Mouse (Mus musculus) limb, embryonic 10.5 days (tissue): Measurements from ENCODE around the gene Dapp1. TPM values are rescaled to one million over a fixed set of nuclear protein-coding genes. Genes with fewer than 3 reads are reported as not detected.
A peak's percentile ranks its signal among the peaks of the same experiment; 100 is the strongest.

Experiments used
- DNase-seq: peaks from one replicate; pipeline ENCODE4 v3.0.0-alpha.2; 2017; ENCODE audit warnings: low spot score
- H3K27ac ChIP-seq: fragments of 300-500 bp; sonication (generic); 2 replicates; pipeline ENCODE4 v1.5.1; 2016; ENCODE audit warnings: mild to moderate bottlenecking
- H3K27me3 ChIP-seq: fragments of 300-500 bp; sonication (generic); 2 replicates; pipeline ENCODE4 v1.6.1; 2016; ENCODE audit warnings: low read depth, mild to moderate bottlenecking; ENCODE audit not compliant: poor library complexity, severe bottlenecking
- H3K36me3 ChIP-seq: fragments of 300-500 bp; sonication (generic); 2 replicates; pipeline ENCODE4 v1.6.1; 2016; ENCODE audit warnings: mild to moderate bottlenecking, moderate library complexity
- H3K4me1 ChIP-seq: fragments of 300-500 bp; sonication (generic); 2 replicates; pipeline ENCODE4 v1.6.1; 2016
- H3K4me3 ChIP-seq: fragments of 300-500 bp; sonication (generic); 2 replicates; pipeline ENCODE4 v1.5.1; 2016; ENCODE audit warnings: mild to moderate bottlenecking, moderate library complexity
- H3K9me3 ChIP-seq: fragments of 300-500 bp; sonication (generic); replicated peaks from 2 replicates; pipeline ENCODE4 v1.6.1; 2016; ENCODE audit warnings: mild to moderate bottlenecking
- WGBS: fragments of 180-500 bp; shearing (Covaris S2); methylation state at CpG from one replicate; pipeline ENCODE4 v1.1.7; 2016; 5-methylcytosine and 5-hydroxymethylcytosine counted together
- polyA plus RNA-seq: library from polyadenylated mRNA; unstranded; fragments of >200 nt; fragmentation: Nextera tagmentation; extraction: Ambion mirVana; gene quantifications from 2 replicates; pipeline ENCODE4 v1.2.1, GENCODE M21; 2016

Gene Dapp1
- polyA plus RNA-seq, 1 experiment from 2014 or later: 1.9 TPM

DNA sequence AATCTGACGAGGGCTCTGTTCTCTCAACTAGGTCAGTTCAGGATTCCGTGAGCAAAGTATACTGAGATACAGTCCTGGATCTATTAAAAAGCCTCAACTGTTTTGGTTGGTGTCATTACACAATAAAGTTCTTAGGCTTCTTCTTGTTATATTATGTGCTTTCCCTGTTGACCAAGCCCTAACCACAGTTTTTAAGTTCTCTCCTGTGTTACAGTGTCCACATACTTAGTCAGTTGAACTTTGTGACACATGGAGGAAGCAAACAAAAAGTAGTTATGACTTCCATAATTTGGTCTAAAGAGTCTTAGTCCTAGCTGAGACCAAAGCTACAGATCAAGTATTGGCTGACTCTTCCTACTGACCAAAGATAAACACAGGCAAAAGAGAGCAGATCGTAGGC is 34.5 kb downstream of the Dapp1 start:
- no peak for DNase-seq
- Histone ChIP-seq H3K4me1 (peaks cover 9% of the 10 kb centered on the region), H3K9me3 (no peaks in the 10 kb centered on the region), H3K27me3 (no peaks in the 10 kb centered on the region), H3K4me3 (no peak overlapping the region), H3K27ac (no peak overlapping the region), H3K36me3 (no peaks in the 10 kb centered on the region)
- WGBS: 91% methylated on average over 3 of the region's 3 CpGs

- WGBS: 65% methylated on average over 6 of the region's 6 CpGs
- no peak for DNase-seq
- Histone ChIP-seq H3K9me3 (no peaks in the 10 kb centered on the region), H3K36me3 (no peaks in the 10 kb centered on the region), H3K27ac (0 out of 2 replicates have a peak overlapping the region, but pooled peaks have one; percentile 36), H3K4me3 (no peak overlapping the region), H3K27me3 (no peaks in the 10 kb centered on the region), H3K4me1 (peaks cover 7% of the 10 kb centered on the region)
These were observed 37.6 kb downstream of the Dapp1 start for GRCm38 (mm10) chr3:137943737-137944154.

DNA sequence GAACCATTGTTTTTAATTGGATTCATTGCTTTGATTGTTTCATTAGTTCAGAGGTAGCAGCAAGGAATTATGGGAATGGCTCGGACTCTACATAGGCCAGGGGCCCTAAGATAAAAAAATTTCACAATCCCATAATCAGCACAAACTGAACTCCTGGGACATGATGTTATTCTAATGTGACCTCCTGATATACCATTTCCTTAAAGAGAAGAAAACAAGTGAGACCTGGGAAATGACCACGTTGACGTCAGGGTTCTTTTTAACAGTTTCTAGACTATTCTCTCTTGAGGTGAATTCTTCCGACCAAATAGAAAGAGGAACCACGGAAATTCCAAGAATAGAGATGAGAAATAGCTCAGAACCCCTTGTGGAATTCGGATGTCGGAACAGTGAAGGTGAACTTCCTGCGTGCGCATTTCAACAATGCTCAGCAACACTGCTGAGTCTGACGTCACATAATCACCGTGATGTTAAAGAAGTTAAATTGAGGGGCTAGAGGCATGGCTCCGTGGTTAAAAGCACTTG is 39.2 kb downstream of the Dapp1 start:
- WGBS: 92% methylated on average over 12 of the region's 12 CpGs
- no peaks in the 10 kb centered on the region for H3K27me3 ChIP-seq
- no peaks in the 10 kb centered on the region for H3K36me3 ChIP-seq
- DNase-seq: no peak
- H3K9me3 ChIP-seq: no peaks in the 10 kb centered on the region
- no peak overlapping the region for H3K27ac ChIP-seq
- H3K4me1 ChIP-seq: peaks cover 7% of the 10 kb centered on the region
- no peak overlapping the region for H3K4me3 ChIP-seq

- Histone ChIP-seq H3K27me3 (no peaks in the 10 kb centered on the region), H3K4me1 (peaks cover 8% of the 10 kb centered on the region), H3K36me3 (no peaks in the 10 kb centered on the region), H3K27ac (no peak overlapping the region), H3K4me3 (no peak overlapping the region), H3K9me3 (no peaks in the 10 kb centered on the region)
- DNase-seq: no peak
These were observed 39.8 kb downstream of the Dapp1 start for GRCm38 (mm10) chr3:137941555-137941954.

DNA sequence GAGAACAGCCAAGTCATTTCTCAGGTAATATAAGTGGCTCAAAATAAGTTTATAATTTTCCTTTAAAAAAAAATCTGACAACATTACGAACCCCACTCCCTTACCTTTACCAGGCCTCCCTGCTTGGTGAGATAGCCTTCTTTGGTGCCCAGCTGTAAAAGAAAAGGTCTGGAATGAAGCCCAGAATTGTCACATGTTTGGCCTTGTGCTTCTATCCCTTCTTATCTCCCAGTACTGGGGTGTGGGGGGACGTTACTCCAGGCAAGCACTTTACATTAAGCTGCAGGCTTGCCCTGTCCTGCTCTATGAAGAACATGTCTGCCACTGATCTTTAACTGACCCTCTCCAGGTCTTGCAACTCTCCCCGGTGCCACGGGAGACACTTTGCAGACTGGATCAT is 40.6 kb downstream of the Dapp1 start:
- WGBS: 71% methylated on average over 4 of the region's 4 CpGs
- Histone ChIP-seq H3K4me1 (peaks cover 9% of the 10 kb centered on the region), H3K4me3 (no peak overlapping the region), H3K36me3 (no peaks in the 10 kb centered on the region), H3K27ac (no peak overlapping the region), H3K27me3 (no peaks in the 10 kb centered on the region), H3K9me3 (no peaks in the 10 kb centered on the region)
- DNase-seq: no peak

DNA sequence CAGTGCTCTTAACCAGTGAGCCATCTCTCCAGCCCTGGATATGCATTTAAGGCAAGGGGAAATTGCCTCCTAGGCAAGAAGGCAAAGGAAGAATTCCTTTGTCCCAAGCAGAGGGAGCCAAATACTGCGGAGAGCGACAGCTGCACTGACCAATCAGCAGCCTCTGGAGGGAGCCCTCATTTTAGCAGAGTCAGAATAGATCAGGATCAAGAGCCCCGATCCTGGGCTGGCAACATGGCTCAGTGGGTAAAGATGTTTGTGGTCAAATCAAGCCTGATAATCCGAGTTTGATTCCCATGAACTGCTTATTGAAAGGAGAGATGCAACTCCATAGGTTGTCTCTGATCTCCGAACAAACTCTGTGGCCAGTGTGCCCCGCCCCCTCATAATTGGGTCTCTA is 42.7 kb downstream of the Dapp1 start:
- 0 out of 2 replicates have a peak overlapping the region, but pooled peaks have one; percentile 50 for H3K27ac ChIP-seq
- H3K9me3 ChIP-seq: no peaks in the 10 kb centered on the region
- H3K27me3 ChIP-seq: no peaks in the 10 kb centered on the region
- WGBS: 43% methylated on average over 6 of the region's 6 CpGs
- H3K36me3 ChIP-seq: no peaks in the 10 kb centered on the region
- H3K4me1 ChIP-seq: peaks cover 6% of the 10 kb centered on the region
- peak; percentile 62 for DNase-seq
- H3K4me3 ChIP-seq: 0 out of 2 replicates have a peak overlapping the region, but pooled peaks have one; percentile 17

DNA sequence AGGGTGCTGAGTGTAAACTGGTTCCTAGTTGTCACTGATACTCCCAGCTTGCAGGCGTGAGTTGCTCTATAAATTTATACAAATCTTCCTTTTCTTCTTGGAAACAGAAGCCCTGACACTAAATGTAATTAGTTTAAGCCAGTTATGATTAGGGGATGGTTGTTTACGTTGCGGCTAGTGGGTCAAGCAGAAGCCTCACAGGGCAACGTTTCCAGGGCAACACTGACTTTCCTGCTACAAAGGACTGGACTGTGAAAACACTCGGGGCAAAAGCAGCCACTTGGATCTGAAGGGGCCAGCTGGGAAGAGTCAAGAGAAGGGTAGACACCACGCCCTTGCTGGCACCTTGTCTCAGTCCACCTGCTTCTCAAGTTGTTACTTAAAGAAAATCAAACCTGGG is 44.8 kb downstream of the Dapp1 start:
- no peak for DNase-seq
- no peaks in the 10 kb centered on the region for H3K9me3 ChIP-seq
- H3K27ac ChIP-seq: no peak overlapping the region
- WGBS: 59% methylated on average over 6 of the region's 6 CpGs
- no peaks in the 10 kb centered on the region for H3K27me3 ChIP-seq
- no peak overlapping the region for H3K4me3 ChIP-seq
- H3K4me1 ChIP-seq: 0 out of 2 replicates have a peak, but pooled peaks cover 3% of the 10 kb centered on the region
- H3K36me3 ChIP-seq: 0 out of 2 replicates have a peak, but pooled peaks cover 3% of the 10 kb centered on the region

GRCm38 (mm10) chr3:137935570-137936525 is 45.5 kb downstream of the Dapp1 start:
- 0 out of 2 replicates have a peak, but pooled peaks cover 3% of the 10 kb centered on the region for H3K4me1 ChIP-seq
- H3K36me3 ChIP-seq: 0 out of 2 replicates have a peak, but pooled peaks cover 3% of the 10 kb centered on the region
- WGBS: 58% methylated on average over 5 of the region's 5 CpGs
- H3K9me3 ChIP-seq: no peaks in the 10 kb centered on the region
- H3K27me3 ChIP-seq: no peaks in the 10 kb centered on the region
- H3K27ac ChIP-seq: no peak overlapping the region
- no peak overlapping the region for H3K4me3 ChIP-seq
- no peak for DNase-seq

GRCm38 (mm10) chr3:137933986-137934385 is 47.4 kb downstream of the Dapp1 start:
- Histone ChIP-seq H3K36me3 (peaks cover 16% of the 10 kb centered on the region), H3K4me1 (0 out of 2 replicates have a peak, but pooled peaks cover 3% of the 10 kb centered on the region), H3K9me3 (no peaks in the 10 kb centered on the region), H3K27me3 (no peaks in the 10 kb centered on the region), H3K4me3 (no peak overlapping the region), H3K27ac (no peak overlapping the region)
- WGBS: 79% methylated on average over 3 of the region's 3 CpGs
- no peak for DNase-seq

- Histone ChIP-seq H3K36me3 (peaks cover 27% of the 10 kb centered on the region), H3K9me3 (no peaks in the 10 kb centered on the region), H3K4me3 (no peak overlapping the region), H3K27ac (no peak overlapping the region), H3K4me1 (0 out of 2 replicates have a peak, but pooled peaks cover 3% of the 10 kb centered on the region), H3K27me3 (no peaks in the 10 kb centered on the region)
- 76% methylated on average over 7 of the region's 7 CpGs for WGBS
- DNase-seq: no peak
These were observed 48.6 kb downstream of the Dapp1 start for GRCm38 (mm10) chr3:137932748-137933147.

DNA sequence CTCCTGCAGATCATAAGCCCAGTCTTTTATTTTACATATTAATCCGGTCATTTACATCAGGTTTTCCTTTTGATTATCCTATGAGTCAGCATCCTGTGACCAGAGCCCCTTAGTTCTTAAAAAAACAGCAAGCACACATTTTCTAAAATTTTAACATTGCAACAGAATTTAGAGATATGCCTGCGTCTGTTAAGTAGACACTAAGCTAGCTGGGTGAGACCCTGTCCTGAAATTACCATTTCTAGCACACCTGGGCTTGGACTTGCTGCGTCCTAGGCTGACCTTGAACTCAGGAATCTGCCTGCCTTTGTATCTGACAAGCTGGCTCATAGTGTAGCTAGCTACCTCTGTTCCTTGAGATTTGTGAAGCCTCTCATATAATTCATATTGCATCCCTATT is 51.4 kb downstream of the Dapp1 start:
- WGBS: 89% methylated on average over 3 of the region's 3 CpGs
- no peaks in the 10 kb centered on the region for H3K4me1 ChIP-seq
- no peak for DNase-seq
- peaks cover 51% of the 10 kb centered on the region for H3K36me3 ChIP-seq
- no peaks in the 10 kb centered on the region for H3K9me3 ChIP-seq
- H3K27ac ChIP-seq: no peak overlapping the region
- no peak overlapping the region for H3K4me3 ChIP-seq
- H3K27me3 ChIP-seq: no peaks in the 10 kb centered on the region

GRCm38 (mm10) chr3:137927010-137927409 is 54.3 kb downstream of the Dapp1 start:
- H3K27ac ChIP-seq: no peak overlapping the region
- H3K27me3 ChIP-seq: no peaks in the 10 kb centered on the region
- no peaks in the 10 kb centered on the region for H3K9me3 ChIP-seq
- peaks cover 71% of the 10 kb centered on the region for H3K36me3 ChIP-seq
- H3K4me3 ChIP-seq: no peak overlapping the region
- no peaks in the 10 kb centered on the region for H3K4me1 ChIP-seq
- WGBS: 93% methylated on average over 4 of the region's 4 CpGs
- DNase-seq: no peak

- no peak overlapping the region for H3K4me3 ChIP-seq
- H3K27ac ChIP-seq: no peak overlapping the region
- no peaks in the 10 kb centered on the region for H3K9me3 ChIP-seq
- H3K27me3 ChIP-seq: no peaks in the 10 kb centered on the region
- DNase-seq: no peak
- peaks cover 36% of the 10 kb centered on the region for H3K36me3 ChIP-seq
- WGBS: 97% methylated on average over 4 of the region's 4 CpGs
- H3K4me1 ChIP-seq: peaks cover 16% of the 10 kb centered on the region
These were observed 60.8 kb downstream of the Dapp1 start for GRCm38 (mm10) chr3:137920594-137920993.
